Mouse (Mus musculus) yolk sac, embryonic 10.5 days (tissue): ENCODE measurements around the gene Pip5k1c.

ENCODE experiments used
- DNase-seq: peaks from one replicate; pipeline ENCODE4 v3.0.0-alpha.2; 2017; ENCODE audit warnings: low spot score

Gene Pip5k1c

DNA sequence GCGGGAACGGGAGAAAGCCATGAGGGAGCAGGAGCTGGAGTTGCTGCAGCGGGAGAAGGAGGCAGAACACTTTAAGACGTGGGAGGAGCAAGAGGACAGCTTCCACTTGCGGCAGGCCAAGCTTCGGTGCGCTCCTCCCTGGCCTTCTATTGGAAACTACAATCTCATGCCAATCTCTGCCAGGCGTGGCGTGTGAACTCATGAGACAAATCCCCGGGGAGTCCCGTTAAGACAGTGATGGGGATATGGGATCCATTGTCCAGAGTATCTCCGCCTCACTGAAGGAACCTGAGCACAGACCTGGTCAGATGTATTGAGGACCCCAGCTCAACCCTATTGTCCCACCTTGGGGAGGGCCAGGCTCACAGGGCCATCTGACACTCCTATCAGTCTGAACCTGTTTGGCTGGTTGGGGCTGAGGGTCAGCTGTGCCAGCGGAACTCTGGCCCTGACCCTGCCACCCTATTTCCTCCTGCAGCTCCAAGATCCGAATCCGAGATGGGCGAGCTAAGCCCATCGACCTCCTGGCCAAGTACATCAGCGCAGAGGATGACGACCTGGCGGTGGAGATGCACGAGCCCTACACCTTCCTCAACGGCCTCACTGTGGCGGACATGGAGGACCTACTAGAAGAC, 30.5 kb downstream of the Pip5k1c start:
- no peak for DNase-seq

DNA sequence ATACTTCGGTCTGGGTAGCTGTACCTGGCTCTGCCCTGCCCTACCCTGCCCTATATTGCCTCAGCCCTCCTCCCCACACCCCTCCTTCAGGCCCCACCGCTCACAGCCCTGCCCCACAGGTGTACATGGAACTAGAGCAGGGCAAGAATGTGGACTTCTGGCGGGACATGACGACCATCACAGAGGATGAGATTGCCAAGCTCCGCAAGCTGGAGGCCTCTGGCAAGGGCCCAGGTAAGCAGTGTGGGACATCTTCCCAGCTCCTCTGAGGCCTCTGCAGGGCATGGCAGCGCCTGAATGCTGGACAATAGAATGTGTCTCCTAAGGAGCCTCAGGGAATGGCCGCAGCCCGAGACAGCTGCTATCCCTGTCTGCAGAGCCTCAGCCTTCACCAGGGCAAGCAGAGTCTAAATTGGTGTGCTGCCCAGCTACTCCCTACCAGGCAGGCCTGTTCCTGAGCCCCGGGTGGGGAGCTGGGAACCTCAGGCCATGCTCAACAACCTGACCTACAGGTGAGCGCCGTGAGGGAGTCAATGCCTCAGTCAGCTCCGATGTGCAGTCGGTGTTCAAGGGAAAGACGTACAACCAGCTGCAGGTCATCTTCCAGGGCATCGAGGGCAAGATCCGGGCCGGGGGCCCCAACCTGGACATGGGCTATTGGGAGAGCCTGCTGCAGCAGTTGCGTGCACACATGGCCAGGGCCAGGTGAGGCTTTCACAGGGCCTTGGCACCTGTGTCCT, 31.2 kb downstream of the Pip5k1c start:
- DNase-seq, result no peak

DNA sequence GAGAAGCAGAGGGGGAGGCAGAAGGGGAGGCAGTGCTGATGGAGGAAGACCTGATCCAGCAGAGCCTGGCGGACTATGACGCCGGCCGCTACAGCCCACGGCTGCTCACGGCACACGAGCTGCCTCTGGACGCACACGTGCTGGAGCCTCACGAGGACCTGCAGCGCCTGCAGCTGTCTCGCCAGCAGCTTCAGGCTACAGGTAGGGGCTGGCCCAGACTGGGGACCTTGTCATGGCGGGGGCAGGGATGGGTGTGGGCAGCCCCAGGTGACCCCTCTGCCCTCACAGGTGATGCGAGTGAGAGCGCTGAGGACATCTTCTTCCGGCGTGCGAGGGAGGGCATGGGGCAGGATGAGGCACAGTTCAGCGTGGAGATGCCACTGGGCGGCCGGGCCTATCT, 32.4 kb downstream of the Pip5k1c start:
- no peak for DNase-seq

DNA sequence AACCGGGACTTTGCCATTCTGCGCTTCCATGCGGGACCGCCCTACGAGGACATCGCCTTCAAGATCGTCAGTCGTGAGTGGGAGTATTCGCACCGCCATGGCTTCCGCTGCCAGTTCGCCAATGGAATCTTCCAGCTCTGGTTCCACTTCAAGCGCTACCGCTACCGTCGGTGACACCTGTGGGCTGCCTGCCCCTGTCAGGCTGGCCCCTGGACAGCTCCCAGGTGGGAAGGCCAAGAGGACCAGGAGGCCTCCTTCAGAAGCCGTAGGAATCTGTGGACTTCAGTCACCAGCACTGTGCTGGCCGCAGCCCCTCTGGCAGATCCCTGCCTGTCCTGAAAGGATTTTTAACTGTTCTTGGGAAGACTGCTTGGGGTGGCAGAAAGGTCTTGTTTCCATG, 33.0 kb downstream of the Pip5k1c start:
- DNase-seq, result no peak

DNA sequence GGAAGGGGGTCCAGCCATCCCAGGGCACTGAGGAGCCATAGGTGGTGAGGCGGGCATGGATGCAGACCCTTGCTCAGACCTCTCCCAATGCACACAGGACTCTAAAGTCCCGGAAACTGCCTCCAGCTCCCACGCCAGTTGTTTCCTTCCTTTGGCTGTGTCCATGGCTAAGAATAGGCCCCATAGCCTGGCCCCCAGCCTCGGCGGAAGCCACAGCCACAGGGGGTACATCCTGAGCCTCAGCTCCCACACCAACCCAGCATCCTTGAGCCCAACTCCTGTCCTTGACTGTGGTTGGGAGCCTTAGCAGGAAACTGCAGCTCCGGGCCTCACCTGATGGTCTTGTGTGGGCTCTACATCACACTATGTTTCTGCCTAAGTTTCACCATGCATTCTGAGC, 34.1 kb downstream of the Pip5k1c start:
- DNase-seq, result no peak

DNA sequence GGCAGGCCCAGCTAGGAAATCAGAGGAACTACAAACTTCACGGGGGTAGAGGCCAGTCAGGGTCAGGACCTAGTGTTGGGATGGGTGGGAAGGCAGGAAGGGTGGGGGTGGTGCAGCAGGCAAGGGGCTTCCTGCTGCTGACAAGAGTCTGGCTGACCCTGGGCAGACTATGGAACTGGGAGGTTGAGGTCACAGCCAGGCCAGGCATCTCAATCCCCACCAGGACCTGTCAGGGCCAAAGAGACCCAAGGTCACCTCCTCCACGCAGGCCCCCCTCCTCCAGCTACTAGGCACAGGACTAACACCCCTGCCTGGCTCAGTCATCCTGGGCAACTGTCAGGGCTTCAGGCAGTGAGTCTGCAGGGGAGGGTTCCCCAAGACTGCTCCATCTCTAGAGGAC, 35.2 kb downstream of the Pip5k1c start:
- no peak for DNase-seq

DNA sequence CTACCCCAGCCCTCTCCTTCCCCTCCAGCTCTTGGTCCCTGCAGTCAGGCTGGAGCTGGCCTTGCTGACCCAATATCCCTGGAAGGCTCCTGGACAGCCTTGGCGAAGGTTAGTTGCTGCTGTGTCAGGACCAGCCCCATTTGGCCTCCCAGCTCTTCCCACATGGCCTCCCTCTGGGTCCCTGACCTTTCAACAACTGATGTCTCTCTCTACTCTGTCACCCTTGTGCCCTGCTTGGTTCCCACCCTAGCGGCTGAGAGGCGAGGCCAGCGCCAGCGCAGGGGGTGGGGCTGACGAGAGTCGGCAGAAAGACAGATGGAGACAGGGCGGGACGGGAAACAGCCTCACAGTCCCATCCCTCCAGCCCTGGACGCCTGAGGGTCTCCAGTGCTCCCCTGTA, 35.6 kb downstream of the Pip5k1c start, which contains the start of gene Tbxa2r:
Gene Tbxa2r, plus strand, starts transcription at position 346 of the 400 bp plus-strand sequence.
- no peak for DNase-seq

DNA sequence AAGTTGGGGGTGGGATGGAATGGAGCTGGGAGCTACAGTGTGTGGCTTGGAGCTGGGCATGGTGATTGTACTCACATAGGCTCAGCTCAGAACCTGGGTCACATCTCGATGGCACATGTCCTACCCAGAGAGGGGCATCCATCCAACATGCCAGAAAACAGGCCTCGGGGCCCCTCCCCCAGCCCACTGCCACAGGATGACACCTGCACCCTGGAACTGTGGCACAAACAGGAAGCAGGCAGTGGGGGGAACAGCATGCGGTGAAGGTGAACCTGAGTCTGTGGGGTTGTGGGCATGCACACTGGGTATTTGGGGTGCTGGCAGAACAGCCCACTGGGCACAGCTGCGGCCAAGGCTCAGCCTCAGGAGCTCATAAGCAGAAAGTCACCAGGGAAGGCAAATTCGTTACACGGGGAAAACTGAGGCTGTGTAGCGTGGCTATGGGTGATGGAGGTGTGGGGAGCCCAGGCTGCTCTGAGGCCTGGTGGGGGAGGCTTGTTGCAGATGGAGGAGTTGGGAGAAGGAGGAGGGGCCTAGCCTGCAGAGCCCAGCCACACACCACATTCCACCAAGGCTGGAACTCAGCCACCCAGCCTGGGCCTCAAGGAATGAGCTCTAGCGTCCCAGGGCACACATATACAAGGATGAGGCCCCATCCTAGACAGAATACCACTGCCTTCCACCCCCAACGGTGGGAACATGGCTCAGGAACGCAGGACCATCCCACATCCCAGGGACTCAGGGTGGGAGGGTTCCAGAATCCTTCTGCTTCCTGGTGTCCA, 36.6 kb downstream of the Pip5k1c start:
- DNase-seq, result no peak

DNA sequence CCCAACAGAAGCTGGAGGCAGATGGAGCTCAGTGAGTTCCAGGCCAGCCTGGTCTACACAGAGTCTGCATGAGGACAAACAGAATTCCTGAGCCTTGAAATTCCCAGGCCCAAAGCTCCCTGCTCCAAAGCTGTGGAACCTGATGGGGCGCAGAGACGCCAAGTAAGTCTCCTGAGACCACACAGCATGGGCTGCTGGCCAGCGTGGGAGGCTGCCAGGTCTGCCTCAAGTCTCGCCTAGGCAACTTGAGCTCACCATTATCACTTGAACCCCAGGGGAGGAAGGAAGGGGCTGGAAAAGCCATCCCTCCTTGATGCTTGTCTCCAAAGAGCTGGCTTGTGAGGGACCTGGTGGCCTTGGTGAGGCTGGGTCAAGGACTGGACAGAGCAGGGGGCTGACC, 37.2 kb downstream of the Pip5k1c start:
- DNase-seq, result no peak

DNA sequence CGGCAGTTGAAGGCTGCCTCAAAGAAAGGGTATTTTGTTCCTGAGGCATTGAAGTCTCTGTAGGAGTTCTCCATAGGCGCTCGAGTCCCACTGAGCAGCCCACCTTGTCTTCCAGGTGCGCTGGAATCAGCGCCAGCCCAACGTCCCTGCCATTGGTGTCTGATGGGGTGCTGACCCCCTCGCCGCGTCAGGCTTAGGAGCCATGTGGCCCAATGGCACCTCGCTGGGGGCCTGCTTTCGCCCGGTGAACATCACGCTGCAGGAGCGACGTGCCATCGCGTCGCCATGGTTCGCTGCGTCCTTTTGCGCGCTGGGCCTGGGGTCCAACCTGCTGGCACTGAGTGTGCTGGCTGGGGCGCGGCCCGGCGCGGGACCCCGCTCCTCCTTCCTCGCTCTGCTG, 39.5 kb downstream of the Pip5k1c start:
- no peak for DNase-seq

DNA sequence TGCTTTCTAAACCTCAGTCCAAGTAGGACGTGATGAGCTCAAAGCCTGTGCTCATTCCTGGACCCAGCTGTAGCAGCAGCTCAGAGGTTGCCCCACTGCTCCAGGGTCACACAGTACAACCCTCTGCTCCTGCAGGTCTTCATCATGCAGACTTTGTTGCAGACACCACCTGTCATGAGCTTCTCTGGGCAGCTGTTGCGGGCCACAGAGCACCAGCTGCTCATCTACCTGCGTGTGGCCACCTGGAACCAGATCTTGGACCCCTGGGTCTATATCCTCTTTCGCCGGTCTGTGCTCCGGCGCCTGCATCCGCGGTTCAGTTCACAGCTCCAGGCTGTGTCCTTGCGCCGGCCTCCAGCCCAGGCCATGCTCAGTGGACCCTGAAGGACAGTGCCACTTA, 41.6 kb downstream of the Pip5k1c start:
- no peak for DNase-seq

DNA sequence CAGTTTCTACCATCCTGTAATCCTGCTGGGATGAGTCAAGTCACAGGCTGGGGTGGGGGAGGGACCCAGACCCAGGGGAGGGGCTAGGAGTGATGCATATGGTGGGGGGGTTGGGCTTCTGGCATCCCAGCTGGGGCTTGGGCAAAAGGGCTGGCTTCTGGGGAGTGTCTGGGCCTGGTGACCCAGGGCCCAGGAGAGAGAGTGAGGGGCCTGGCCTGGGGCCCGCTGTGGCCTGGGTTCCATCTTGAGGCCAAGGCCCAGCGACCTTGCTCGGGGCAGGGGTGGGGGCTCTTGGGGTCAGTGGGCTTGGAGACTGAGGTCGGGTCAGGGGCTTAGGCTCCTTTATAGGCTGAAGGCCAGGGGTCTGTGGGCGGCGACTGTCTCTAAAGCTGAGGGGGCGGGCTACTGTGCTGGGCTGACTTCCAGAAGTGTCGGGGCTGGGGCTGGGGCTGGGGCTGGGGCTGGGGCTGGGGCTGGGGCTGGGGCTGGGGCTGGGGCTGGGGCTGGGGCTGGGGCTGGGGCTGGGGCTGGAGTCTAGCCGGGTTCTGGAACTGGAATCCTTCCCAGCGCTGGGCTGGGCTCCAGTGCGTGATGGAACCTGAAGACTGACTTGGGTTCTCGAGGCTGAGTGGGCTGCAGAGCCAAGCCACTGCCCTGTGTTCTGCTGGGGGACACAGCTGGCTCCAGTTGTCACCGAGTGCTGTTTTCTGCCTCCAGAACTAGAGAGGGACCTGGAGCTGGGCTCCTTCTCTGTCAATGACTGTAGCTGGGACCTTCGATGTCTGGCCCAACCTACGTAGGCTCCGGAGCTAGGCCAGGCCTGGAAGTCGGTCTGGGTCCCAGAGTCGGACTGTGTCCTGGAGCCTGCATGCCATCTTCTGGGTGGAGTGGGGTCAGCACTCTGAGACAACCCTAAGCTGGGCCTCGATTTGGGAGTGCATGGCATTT, 42.9 kb downstream of the Pip5k1c start:
- DNase-seq, result no peak

DNA sequence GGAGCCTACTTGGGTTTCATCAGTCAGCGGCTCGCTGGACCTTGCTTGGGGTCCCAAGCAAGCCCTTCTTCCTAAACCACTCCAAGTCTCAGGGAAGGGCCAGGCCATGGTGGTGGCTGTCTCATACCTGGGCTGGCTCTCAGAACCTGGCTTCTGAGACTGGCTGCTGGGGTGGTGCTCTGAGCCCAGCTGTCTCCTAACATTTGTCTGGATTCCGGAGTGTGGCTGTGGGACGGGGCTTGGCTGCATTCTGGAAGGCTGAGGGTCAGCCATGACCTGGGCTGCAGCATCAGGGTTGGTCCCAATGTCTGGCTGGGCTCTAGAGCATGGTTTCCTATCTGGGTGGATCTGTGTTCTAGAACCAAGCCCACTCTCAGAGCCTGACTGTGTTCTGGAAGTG, 43.8 kb downstream of the Pip5k1c start:
- no peak for DNase-seq

DNA sequence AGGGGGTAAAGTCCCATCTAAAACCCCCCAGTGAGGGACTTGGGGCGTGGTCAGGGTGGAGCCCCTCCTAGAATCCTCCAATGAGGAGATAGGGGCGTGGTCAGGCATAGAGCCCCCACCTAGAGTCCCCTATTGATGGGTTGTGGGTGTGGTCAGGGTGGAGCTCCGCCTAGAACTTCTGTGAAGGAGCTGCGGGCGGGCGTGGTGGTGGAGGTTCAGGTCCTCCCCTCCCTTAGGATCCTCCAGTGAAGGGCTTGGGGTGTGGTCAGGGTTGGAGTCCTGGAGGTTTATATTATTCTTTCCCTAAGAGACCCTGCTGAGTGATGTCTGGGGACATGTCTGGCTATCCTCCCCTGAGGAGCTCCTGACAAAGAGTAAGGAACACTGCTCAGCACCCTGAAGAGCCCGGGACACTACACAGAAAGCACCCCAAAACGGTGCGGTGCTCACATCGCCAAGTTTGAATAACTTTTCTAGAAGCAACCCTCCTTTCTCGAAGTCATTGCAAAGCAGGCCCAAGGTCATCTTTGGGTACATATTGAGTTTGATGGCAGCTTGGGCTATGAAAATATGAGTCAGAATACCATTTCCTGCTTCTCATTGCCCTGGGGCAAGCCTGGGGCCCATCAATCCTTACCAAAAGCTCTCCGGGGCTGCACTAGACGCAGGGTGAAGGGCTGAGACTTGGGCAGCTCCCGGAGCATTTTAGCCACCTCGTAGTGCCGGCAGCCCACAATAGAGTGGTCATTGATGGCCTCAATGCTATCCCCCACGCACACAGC, 48.0 kb downstream of the Pip5k1c start:
- DNase-seq, result no peak

DNA sequence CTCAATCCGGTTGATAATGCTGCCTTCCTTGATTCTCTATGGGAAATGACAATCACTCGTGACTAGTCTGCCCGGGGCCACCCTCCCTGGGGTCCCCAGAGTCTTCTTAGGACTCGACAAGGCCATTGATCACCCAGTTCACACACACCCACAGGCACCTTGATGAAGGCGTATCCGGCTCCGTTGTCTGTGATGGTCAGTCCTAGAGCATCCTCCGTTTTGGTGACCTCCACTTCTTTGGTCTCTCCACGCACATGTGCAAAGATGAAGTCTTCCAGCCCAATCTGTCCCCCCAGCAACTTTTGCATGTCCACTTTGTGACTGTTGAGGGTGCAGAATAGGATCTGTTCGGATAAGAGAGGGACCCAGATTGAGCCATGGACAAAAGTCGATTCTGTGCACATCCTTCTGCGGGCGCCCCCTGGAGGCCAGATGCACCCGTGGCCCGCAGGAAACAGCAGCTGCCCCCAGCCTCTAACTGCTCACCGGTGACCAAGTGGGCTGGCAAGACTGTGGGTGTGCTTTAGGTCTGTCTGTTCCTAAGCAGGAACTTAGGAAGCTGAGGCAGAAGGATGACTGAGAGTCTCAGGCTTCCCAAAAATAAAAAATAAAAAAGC, 48.7 kb downstream of the Pip5k1c start:
- DNase-seq, result no peak

DNA sequence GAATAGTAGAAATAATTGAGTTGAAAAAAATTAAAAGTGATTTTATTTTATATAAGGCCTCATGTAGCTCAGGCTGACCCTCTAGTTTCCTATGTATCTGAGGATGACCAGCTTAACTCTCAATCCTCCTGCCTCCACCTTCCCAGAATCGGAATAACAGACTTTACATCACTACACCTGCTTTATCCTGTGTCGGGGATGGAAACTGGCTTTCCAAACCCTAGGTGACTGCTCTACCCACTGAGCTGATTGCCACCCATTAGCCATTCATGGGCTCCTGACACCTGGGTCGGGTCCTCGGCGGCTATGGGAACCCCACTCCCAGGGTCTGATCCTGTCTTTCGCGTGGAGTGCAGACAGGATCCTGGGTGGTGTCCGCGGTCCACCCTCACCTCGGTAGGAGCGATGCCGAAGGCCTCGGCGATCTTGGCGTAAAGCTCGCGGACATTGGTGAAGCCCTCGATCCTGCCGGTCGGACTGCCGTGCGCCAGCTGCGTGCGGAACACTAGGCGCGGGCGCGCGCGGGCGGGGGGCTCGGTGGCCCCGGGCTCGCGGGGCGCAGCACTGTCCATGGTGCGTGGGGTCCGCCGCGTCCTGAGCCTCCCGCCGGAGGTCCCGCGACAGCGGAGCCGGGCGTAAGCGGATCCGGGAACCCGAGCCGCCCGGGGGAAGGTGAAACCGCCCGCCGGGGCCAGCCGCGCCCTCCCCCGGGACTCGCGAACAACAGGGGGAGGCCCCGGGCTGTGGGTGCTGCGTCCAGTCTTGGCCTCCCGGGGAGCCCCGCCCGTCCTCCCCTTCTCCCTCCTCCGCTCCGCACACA, 50.1 kb downstream of the Pip5k1c start, which contains the start of gene Gipc3:
Gene Gipc3, minus strand, starts transcription at position 581 of the 820 bp plus-strand sequence.
- no peak for DNase-seq

DNA sequence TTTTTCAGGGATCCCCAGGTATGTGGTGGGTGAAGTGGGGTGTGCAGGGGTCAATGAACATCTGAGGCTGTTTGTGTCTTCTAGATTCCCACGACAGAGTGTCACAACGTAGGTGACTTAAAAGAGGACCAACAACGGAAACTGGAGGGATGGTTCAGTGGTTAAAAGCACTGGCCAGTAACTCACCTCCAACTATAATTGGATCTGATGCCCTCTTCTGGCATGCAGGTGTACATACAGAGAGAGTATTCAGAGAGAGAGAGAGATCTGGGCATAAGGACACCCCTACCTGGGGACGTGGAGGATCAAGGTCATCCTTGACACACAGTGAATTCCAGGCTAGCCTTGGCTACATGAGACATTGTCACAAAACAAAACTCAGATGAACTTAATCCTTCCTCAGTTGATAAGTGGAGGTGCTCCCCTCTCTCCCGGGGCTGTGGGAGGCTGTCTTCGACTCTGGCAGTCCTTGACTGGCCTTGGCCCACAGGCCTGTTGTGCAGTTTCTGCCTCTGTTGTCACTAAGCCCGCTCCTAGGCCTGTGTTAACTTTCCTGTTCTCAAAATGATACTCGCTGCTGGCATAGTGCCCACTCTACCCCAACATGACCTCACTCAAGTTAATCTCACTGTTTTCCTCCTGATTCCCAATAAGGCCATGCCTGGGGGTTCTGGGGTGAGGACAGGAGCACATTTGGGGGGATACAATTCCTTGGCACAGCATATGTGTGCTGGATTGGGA, 51.8 kb downstream of the Pip5k1c start:
- DNase-seq, result no peak

DNA sequence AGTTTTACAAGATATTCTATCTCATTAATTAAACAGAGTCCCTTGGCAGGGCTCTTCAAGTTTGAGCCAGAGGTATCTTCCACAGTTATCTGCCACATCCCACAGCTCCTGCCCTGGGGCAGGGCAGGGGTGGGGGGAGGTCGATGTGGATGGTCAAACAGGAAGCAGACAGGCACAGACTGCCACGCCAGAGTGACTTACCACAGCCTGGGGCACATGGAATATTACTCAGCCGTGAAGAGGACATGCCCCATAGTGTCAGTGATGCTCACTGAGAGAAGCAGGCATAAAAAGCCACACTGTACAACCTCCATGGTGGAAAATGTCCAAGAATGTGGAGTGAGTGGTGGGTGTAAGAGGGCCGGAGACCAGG, 52.4 kb downstream of the Pip5k1c start:
- DNase-seq, result no peak

DNA sequence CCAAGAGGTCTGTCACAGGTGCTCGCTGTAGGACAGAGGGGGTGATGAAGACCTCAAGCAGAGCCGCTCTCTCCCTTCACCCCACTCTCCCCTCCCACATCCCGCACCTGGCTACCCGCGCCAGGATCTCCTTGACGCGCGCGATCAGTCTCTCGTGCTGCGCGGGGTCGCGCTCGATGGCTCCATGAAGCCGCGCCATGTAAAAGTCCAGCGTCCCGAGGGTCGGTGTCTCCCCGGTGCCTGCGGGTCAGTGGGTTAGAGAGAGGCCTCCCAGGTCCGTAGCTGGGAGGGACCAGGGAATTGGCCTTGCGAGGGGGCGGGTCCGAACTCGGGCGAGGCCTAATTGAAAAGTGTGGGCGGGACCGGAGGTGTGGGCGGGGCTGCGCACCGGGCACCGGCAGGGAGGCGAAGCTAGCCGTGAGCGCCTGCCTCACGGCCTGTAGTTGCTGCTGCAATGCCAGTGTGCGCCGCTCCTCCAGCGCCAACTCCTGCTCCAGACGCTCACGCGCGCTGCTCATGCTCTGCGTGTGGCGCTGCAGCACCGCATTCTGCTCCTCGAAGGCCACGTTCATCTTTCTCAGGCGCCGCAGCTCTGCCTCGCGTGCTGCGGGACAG, 53.8 kb downstream of the Pip5k1c start:
- DNase-seq, result peak; percentile 63
